Mouse (Mus musculus): ENCODE measurements around the gene Dnah7b. TPM values are rescaled to one million over a fixed set of nuclear protein-coding genes. Genes with fewer than 3 reads are reported as not detected.
"Not testable (repeated sequence)": the region's sequence is repeated elsewhere in the genome, so short reads cannot be mapped to it uniquely, and the experiment has no call there.

Dnah7b gene
- polyA plus RNA-seq, 1 experiment = 0.01 TPM

GRCm38 (mm10) chr1:46271927-46272326, 205.8 kb downstream of the Dnah7b start:
- Histone ChIP-seq H3K4me3 (ENCODE audit: low read depth, low read length) (no peak overlapping the region), H3K4me1 (ENCODE audit: control insufficient read depth, insufficient read depth, insufficient read length, low read length) (no peaks in the 10 kb centered on the region), H3K27ac (ENCODE audit: insufficient read depth, low read depth, low read length) (no peak overlapping the region), H3K36me3 (ENCODE audit: control insufficient read depth, insufficient read depth, low read length) (no peaks in the 10 kb centered on the region), H3K27me3 (ENCODE audit: control insufficient read depth, insufficient read depth, low read length) (no peaks in the 10 kb centered on the region)
- 77% methylated on average over 7 of the region's 12 CpGs for WGBS
- no peak for TF ChIP-seq POLR2A (IDR thresholded peaks at IDR 0.05; ENCODE audit: low read depth, low read length)
- TF ChIP-seq CTCF (IDR thresholded peaks at IDR 0.05; ENCODE audit: extremely low read depth, insufficient read length, insufficient replicate concordance, low read depth, low read length) = no peak

- H3K36me3 ChIP-seq (ENCODE audit: control insufficient read depth, insufficient read depth, low read length); H3K4me3 ChIP-seq (ENCODE audit: low read depth, low read length); H3K27ac ChIP-seq (ENCODE audit: insufficient read depth, low read depth, low read length); H3K4me1 ChIP-seq (ENCODE audit: control insufficient read depth, insufficient read depth, insufficient read length, low read length); H3K27me3 ChIP-seq (ENCODE audit: control insufficient read depth, insufficient read depth, low read length): not testable (repeated sequence)
- 56% methylated on average over 2 of the region's 2 CpGs for WGBS
Measured at GRCm38 (mm10) chr1:46278057-46278910, 212.2 kb downstream of the Dnah7b start.

- not testable (repeated sequence) for H3K27me3 ChIP-seq (ENCODE audit: control insufficient read depth, insufficient read depth, low read length); H3K36me3 ChIP-seq (ENCODE audit: control insufficient read depth, insufficient read depth, low read length); H3K27ac ChIP-seq (ENCODE audit: insufficient read depth, low read depth, low read length); H3K4me3 ChIP-seq (ENCODE audit: low read depth, low read length); H3K4me1 ChIP-seq (ENCODE audit: control insufficient read depth, insufficient read depth, insufficient read length, low read length)
- 80% methylated on average over 1 of the region's 1 CpGs for WGBS
Measured at GRCm38 (mm10) chr1:46278911-46279565, 212.9 kb downstream of the Dnah7b start.

- H3K4me3 ChIP-seq (ENCODE audit: low read depth, low read length); H3K27me3 ChIP-seq (ENCODE audit: control insufficient read depth, insufficient read depth, low read length); H3K36me3 ChIP-seq (ENCODE audit: control insufficient read depth, insufficient read depth, low read length); H3K27ac ChIP-seq (ENCODE audit: insufficient read depth, low read depth, low read length); H3K4me1 ChIP-seq (ENCODE audit: control insufficient read depth, insufficient read depth, insufficient read length, low read length): not testable (repeated sequence)
- WGBS = 89% methylated on average over 2 of the region's 2 CpGs
Measured at GRCm38 (mm10) chr1:46294451-46294850, 228.3 kb downstream of the Dnah7b start.

GRCm38 (mm10) chr1:46325942-46326341, 259.8 kb downstream of the Dnah7b start:
- not testable (repeated sequence) for H3K27me3 ChIP-seq (ENCODE audit: control insufficient read depth, insufficient read depth, low read length); H3K4me1 ChIP-seq (ENCODE audit: control insufficient read depth, insufficient read depth, insufficient read length, low read length); H3K36me3 ChIP-seq (ENCODE audit: control insufficient read depth, insufficient read depth, low read length); H3K4me3 ChIP-seq (ENCODE audit: low read depth, low read length); H3K27ac ChIP-seq (ENCODE audit: insufficient read depth, low read depth, low read length)

- not testable (repeated sequence) for H3K4me1 ChIP-seq (ENCODE audit: control insufficient read depth, insufficient read depth, insufficient read length, low read length); H3K27me3 ChIP-seq (ENCODE audit: control insufficient read depth, insufficient read depth, low read length); H3K27ac ChIP-seq (ENCODE audit: insufficient read depth, low read depth, low read length); H3K36me3 ChIP-seq (ENCODE audit: control insufficient read depth, insufficient read depth, low read length); H3K4me3 ChIP-seq (ENCODE audit: low read depth, low read length)
- 72% methylated on average over 3 of the region's 3 CpGs for WGBS
Measured at GRCm38 (mm10) chr1:46345301-46345700, 279.2 kb downstream of the Dnah7b start.

- 87% methylated on average over 3 of the region's 3 CpGs for WGBS
- not testable (repeated sequence) for H3K27me3 ChIP-seq (ENCODE audit: control insufficient read depth, insufficient read depth, low read length); H3K4me1 ChIP-seq (ENCODE audit: control insufficient read depth, insufficient read depth, insufficient read length, low read length); H3K27ac ChIP-seq (ENCODE audit: insufficient read depth, low read depth, low read length); H3K36me3 ChIP-seq (ENCODE audit: control insufficient read depth, insufficient read depth, low read length); H3K4me3 ChIP-seq (ENCODE audit: low read depth, low read length)
Measured at GRCm38 (mm10) chr1:46380641-46381040, 314.5 kb downstream of the Dnah7b start.

GRCm38 (mm10) chr1:46394681-46395297, 328.7 kb downstream of the Dnah7b start:
- H3K27ac ChIP-seq (ENCODE audit: insufficient read depth, low read depth, low read length); H3K4me3 ChIP-seq (ENCODE audit: low read depth, low read length); H3K27me3 ChIP-seq (ENCODE audit: control insufficient read depth, insufficient read depth, low read length); H3K36me3 ChIP-seq (ENCODE audit: control insufficient read depth, insufficient read depth, low read length); H3K4me1 ChIP-seq (ENCODE audit: control insufficient read depth, insufficient read depth, insufficient read length, low read length): not testable (repeated sequence)
- WGBS = 75% methylated on average over 3 of the region's 4 CpGs

Data from small intestine, adult 2 months (tissue).